Mouse (Mus musculus): ENCODE data around the gene Os9. TPM values are rescaled to one million over a fixed set of nuclear protein-coding genes. Genes with fewer than 3 reads are reported as not detected.
A peak's percentile ranks its signal among the peaks of the same experiment; 100 is the strongest.

Os9 gene
- polyA plus RNA-seq, 1 experiment: 111 TPM

GRCm38 (mm10) chr10:127103631-127104030 is 17.3 kb downstream of the Os9 start:
- no peaks in the 10 kb centered on the region for H3K4me1 ChIP-seq (ENCODE audit: control insufficient read depth, insufficient read depth, low read length)
- no peak for DNase-seq
- WGBS: 46% methylated on average over 7 of the region's 7 CpGs
- no peak for TF ChIP-seq CTCF (IDR thresholded peaks at IDR 0.05; ENCODE audit: insufficient read depth, low read length)
- TF ChIP-seq POLR2A (IDR thresholded peaks at IDR 0.05; ENCODE audit: borderline replicate concordance, extremely low read depth, low read depth, low read length): no peak
- H3K4me3 ChIP-seq (replicated peaks; ENCODE audit: extremely low read depth, low read depth, low read length): no peak overlapping the region

- no peak for DNase-seq
- Histone ChIP-seq H3K4me3 (replicated peaks; ENCODE audit: extremely low read depth, low read depth, low read length) (no peak overlapping the region), H3K4me1 (ENCODE audit: control insufficient read depth, insufficient read depth, low read length) (no peaks in the 10 kb centered on the region)
- TF ChIP-seq POLR2A (IDR thresholded peaks at IDR 0.05; ENCODE audit: borderline replicate concordance, extremely low read depth, low read depth, low read length): no peak
- no peak for TF ChIP-seq CTCF (IDR thresholded peaks at IDR 0.05; ENCODE audit: insufficient read depth, low read length)
- 77% methylated on average over 6 of the region's 6 CpGs for WGBS
Observed at GRCm38 (mm10) chr10:127101151-127101550, 19.8 kb downstream of the Os9 start.

- Histone ChIP-seq H3K4me3 (replicated peaks; ENCODE audit: extremely low read depth, low read depth, low read length) (no peak overlapping the region), H3K4me1 (ENCODE audit: control insufficient read depth, insufficient read depth, low read length) (no peaks in the 10 kb centered on the region)
- 77% methylated on average over 8 of the region's 8 CpGs for WGBS
- no peak for TF ChIP-seq POLR2A (IDR thresholded peaks at IDR 0.05; ENCODE audit: borderline replicate concordance, extremely low read depth, low read depth, low read length)
- DNase-seq: no peak
Observed at GRCm38 (mm10) chr10:127100414-127100813, 20.5 kb downstream of the Os9 start.

GRCm38 (mm10) chr10:127099868-127100267 is 21.1 kb downstream of the Os9 start:
- Histone ChIP-seq H3K4me1 (ENCODE audit: control insufficient read depth, insufficient read depth, low read length) (no peaks in the 10 kb centered on the region), H3K4me3 (replicated peaks; ENCODE audit: extremely low read depth, low read depth, low read length) (no peak overlapping the region)
- DNase-seq: no peak
- no peak for TF ChIP-seq POLR2A (IDR thresholded peaks at IDR 0.05; ENCODE audit: borderline replicate concordance, extremely low read depth, low read depth, low read length)
- TF ChIP-seq CTCF (IDR thresholded peaks at IDR 0.05; ENCODE audit: insufficient read depth, low read length): no peak
- 88% methylated on average over 15 of the region's 15 CpGs for WGBS

- TF ChIP-seq CTCF (IDR thresholded peaks at IDR 0.05; ENCODE audit: insufficient read depth, low read length) (no peak), POLR2A (IDR thresholded peaks at IDR 0.05; ENCODE audit: borderline replicate concordance, extremely low read depth, low read depth, low read length) (no peak)
- DNase-seq: no peak
- H3K4me3 ChIP-seq (replicated peaks; ENCODE audit: extremely low read depth, low read depth, low read length): no peak overlapping the region
- no peaks in the 10 kb centered on the region for H3K4me1 ChIP-seq (ENCODE audit: control insufficient read depth, insufficient read depth, low read length)
- WGBS: 78% methylated on average over 10 of the region's 10 CpGs
Observed at GRCm38 (mm10) chr10:127099191-127099590, 21.7 kb downstream of the Os9 start.

- WGBS: 85% methylated on average over 20 of the region's 20 CpGs
Observed at GRCm38 (mm10) chr10:127098514-127098913, 22.4 kb downstream of the Os9 start.

GRCm38 (mm10) chr10:127094382-127094802 is 26.5 kb downstream of the Os9 start:
- H3K4me1 ChIP-seq (ENCODE audit: control insufficient read depth, insufficient read depth, low read length): peaks cover 3% of the 10 kb centered on the region; the same call in 1 of the 2 replicates
- DNase-seq: peak; percentile 36
- TF ChIP-seq CTCF (IDR thresholded peaks at IDR 0.05; ENCODE audit: insufficient read depth, low read length): no peak
- no peak for TF ChIP-seq POLR2A (IDR thresholded peaks at IDR 0.05; ENCODE audit: borderline replicate concordance, extremely low read depth, low read depth, low read length)
- 21% methylated on average over 7 of the region's 7 CpGs for WGBS
- H3K4me3 ChIP-seq (replicated peaks; ENCODE audit: extremely low read depth, low read depth, low read length): no peak overlapping the region

More at GRCm38 (mm10) chr10:127098514-127098913, 22.4 kb downstream of the Os9 start:
- Histone ChIP-seq H3K4me3 (replicated peaks; ENCODE audit: extremely low read depth, low read depth, low read length) (no peak overlapping the region), H3K4me1 (ENCODE audit: control insufficient read depth, insufficient read depth, low read length) (no peaks in the 10 kb centered on the region)
- TF ChIP-seq POLR2A (IDR thresholded peaks at IDR 0.05; ENCODE audit: borderline replicate concordance, extremely low read depth, low read depth, low read length) (no peak), CTCF (IDR thresholded peaks at IDR 0.05; ENCODE audit: insufficient read depth, low read length) (no peak)
- no peak for DNase-seq

- TF ChIP-seq POLR2A (IDR thresholded peaks at IDR 0.05; ENCODE audit: borderline replicate concordance, extremely low read depth, low read depth, low read length) (no peak), CTCF (IDR thresholded peaks at IDR 0.05; ENCODE audit: insufficient read depth, low read length) (no peak)
Observed at GRCm38 (mm10) chr10:127092742-127093141, 28.2 kb downstream of the Os9 start.

GRCm38 (mm10) chr10:127091507-127092396 is 29.2 kb downstream of the Os9 start:
- no peak for TF ChIP-seq POLR2A (IDR thresholded peaks at IDR 0.05; ENCODE audit: borderline replicate concordance, extremely low read depth, low read depth, low read length)
- no peak for TF ChIP-seq CTCF (IDR thresholded peaks at IDR 0.05; ENCODE audit: insufficient read depth, low read length)
- 16% methylated on average over 51 of the region's 51 CpGs for WGBS
- Histone ChIP-seq H3K4me1 (ENCODE audit: control insufficient read depth, insufficient read depth, low read length) (peaks cover 3% of the 10 kb centered on the region; the same call in 1 of the 2 replicates), H3K4me3 (replicated peaks; ENCODE audit: extremely low read depth, low read depth, low read length) (no peak overlapping the region)
- peak; percentile 24 for DNase-seq

More at GRCm38 (mm10) chr10:127092742-127093141, 28.2 kb downstream of the Os9 start:
- no peak overlapping the region for H3K4me3 ChIP-seq (replicated peaks; ENCODE audit: extremely low read depth, low read depth, low read length)
- peaks cover 3% of the 10 kb centered on the region; the same call in 1 of the 2 replicates for H3K4me1 ChIP-seq (ENCODE audit: control insufficient read depth, insufficient read depth, low read length)
- WGBS: 39% methylated on average over 4 of the region's 4 CpGs
- no peak for DNase-seq

Measured in lung, adult 2 months (tissue).